Mouse (Mus musculus): Measurements from ENCODE around the gene Fstl3.

- TF ChIP-seq CTCF (IDR thresholded peaks at IDR 0.05; ENCODE audit: low read depth), result no peak
- TF ChIP-seq EP300 (IDR thresholded peaks at IDR 0.05; ENCODE audit: low read depth), result no peak
Observed at GRCm38 (mm10) chr10:79780664-79781015, 3.6 kb downstream of the Fstl3 start.

All from heart, postnatal 0 days (tissue).